Mouse (Mus musculus) small intestine, adult 2 months (tissue): Measurements from ENCODE around the gene Rdh11.

Experiments used
- CTCF ChIP-seq: fragments of 200-500 bp; IDR thresholded peaks from 2 replicates; pipeline ENCODE4 v1.5.1; 2012; ENCODE audit warnings: low read depth, mild to moderate bottlenecking, control low read depth, inconsistent platforms, low read length, moderate library complexity, mixed read lengths; ENCODE audit not compliant: insufficient replicate concordance, insufficient read length; ENCODE audit errors: extremely low read depth
- POLR2A ChIP-seq: fragments of 200-500 bp; IDR thresholded peaks from 2 replicates; pipeline ENCODE4 v1.6.1; 2012; ENCODE audit warnings: low read depth, mild to moderate bottlenecking, control low read depth, inconsistent platforms, low read length, moderate library complexity

DNA sequence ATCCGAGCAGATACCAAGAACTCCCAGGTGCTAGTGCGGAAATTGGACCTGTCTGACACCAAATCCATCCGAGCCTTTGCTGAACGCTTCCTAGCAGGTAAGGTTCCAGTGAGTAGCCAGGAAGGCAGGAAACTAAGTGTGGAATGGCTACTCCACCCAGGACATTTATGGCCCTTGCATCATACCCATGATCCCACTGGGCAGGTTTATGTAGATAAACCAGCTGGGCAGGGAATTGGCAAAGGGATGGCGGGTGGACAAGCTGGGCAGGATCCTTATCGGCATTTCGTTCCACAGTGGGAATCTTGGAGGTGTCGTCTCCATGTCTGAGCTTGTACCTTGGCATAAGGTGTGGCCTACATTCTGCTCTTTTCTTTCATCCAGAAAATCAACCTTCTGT, 19.4 kb upstream of the Rdh11 start:
- no peak for TF ChIP-seq CTCF
- TF ChIP-seq POLR2A = no peak
